In genomic region chr14:25123541-25124337, GRCm38 (mm10) we compare ENCODE assay signal across 10 mouse cellular contexts.
DNase-seq lines count a peak whose midpoint lies in the region; ATAC-seq and TF ChIP-seq lines count a peak whose summit lies in the region.
"Had no signal": no experiment of that assay in that cellular context is flagged by ENCODE, and none has a peak within 500 bp of the region (broad histone marks: within the 10 kb centered on the region; RNA-seq: fewer than 3 reads in every experiment).

No protein-coding gene starts in this region.

- no peak overlapping the region for H3K9ac ChIP-seq in liver, postnatal 0 days (replicated peaks)
- no peak overlapping the region for H3K9ac ChIP-seq in liver, embryonic 12.5 days
- H3K9ac ChIP-seq in forebrain, embryonic 16.5 days (replicated peaks; ENCODE audit: low read depth, low read length): peak overlapping the region; percentile 7; the same call in 1 of the 2 replicates
- H3K9ac ChIP-seq in limb, embryonic 13.5 days: no peak overlapping the region; the same call in 1 of the 2 replicates
- H3K9ac ChIP-seq: embryonic facial prominence, embryonic 13.5 days had no signal

- no peak overlapping the region for H3K27ac ChIP-seq in liver, postnatal 0 days (ENCODE audit: low read depth)
- no peak overlapping the region for H3K27ac ChIP-seq in liver, embryonic 12.5 days
- peak overlapping the region; percentile 46; the same call in 1 of the 2 replicates for H3K27ac ChIP-seq in forebrain, embryonic 16.5 days (ENCODE audit: low read length)
- H3K27ac ChIP-seq in limb, embryonic 13.5 days: peak overlapping the region; percentile 59
- H3K27ac ChIP-seq: embryonic facial prominence, embryonic 13.5 days had no signal

- ATAC-seq in liver, postnatal 0 days: no peak
- ATAC-seq in liver, embryonic 12.5 days: no peak
- ATAC-seq in forebrain, embryonic 16.5 days: peak; percentile 8; the same call in 1 of the 2 replicates
- ATAC-seq in limb, embryonic 13.5 days (ENCODE audit: low FRiP score, low read depth): no peak

- WGBS in liver, postnatal 0 days (ENCODE audit: insufficient replicate concordance): 69% methylated on average over 18 of the region's 18 CpGs
- 66% methylated on average over 18 of the region's 18 CpGs for WGBS in liver, embryonic 12.5 days (ENCODE audit: insufficient replicate concordance)
- WGBS in forebrain, embryonic 16.5 days: 10% methylated on average over 18 of the region's 18 CpGs
- WGBS in limb, embryonic 13.5 days: 21% methylated on average over 18 of the region's 18 CpGs

- no peak for DNase-seq in liver, postnatal 0 days
- peak; percentile 66 for DNase-seq in retina, postnatal 1 day
- no peak for DNase-seq in urinary bladder, postnatal 36 days (ENCODE audit: low spot score in 2 of 2)
- no peak for DNase-seq in urinary bladder, adult 18-20 months (ENCODE audit: low spot score in 2 of 2)
- no peak for DNase-seq in spleen, postnatal 36 days (ENCODE audit: low spot score in 2 of 2)

- no peak for TF ChIP-seq EP300 in liver, postnatal 0 days (IDR thresholded peaks at IDR 0.05; ENCODE audit: low read depth)

- H3K27me3 ChIP-seq in liver, postnatal 0 days (ENCODE audit: insufficient read depth, low read length): no peaks in the 10 kb centered on the region
- H3K27me3 ChIP-seq in liver, embryonic 12.5 days (replicated peaks): no peaks in the 10 kb centered on the region
- H3K27me3 ChIP-seq in forebrain, embryonic 16.5 days (replicated peaks; ENCODE audit: control insufficient read depth, insufficient read depth, low read length): no peaks in the 10 kb centered on the region; the same call in 1 of the 2 replicates
- no peaks in the 10 kb centered on the region for H3K27me3 ChIP-seq in limb, embryonic 13.5 days

- no peak overlapping the region for H3K4me2 ChIP-seq in liver, postnatal 0 days (ENCODE audit: low read depth, low read length)
- H3K4me2 ChIP-seq in liver, embryonic 12.5 days: no peak overlapping the region
- no peak overlapping the region for H3K4me2 ChIP-seq in forebrain, embryonic 16.5 days (ENCODE audit: low read length)
- peak overlapping the region; percentile 9 for H3K4me2 ChIP-seq in limb, embryonic 13.5 days (replicated peaks)
- H3K4me2 ChIP-seq: embryonic facial prominence, embryonic 13.5 days had no signal

- H3K4me1 ChIP-seq in liver, postnatal 0 days (ENCODE audit: insufficient read depth): no peaks in the 10 kb centered on the region
- H3K4me1 ChIP-seq in liver, embryonic 12.5 days: no peaks in the 10 kb centered on the region
- H3K4me1 ChIP-seq in forebrain, embryonic 16.5 days (replicated peaks; ENCODE audit: control insufficient read depth, insufficient read depth, low read length): peaks cover 36% of the 10 kb centered on the region
- peaks cover 70% of the 10 kb centered on the region for H3K4me1 ChIP-seq in limb, embryonic 13.5 days
- H3K4me1 ChIP-seq: megakaryocyte, embryonic 14.5 days had no signal

- 0 out of 2 replicates have a peak, but pooled peaks have one; percentile 34 for TF ChIP-seq CTCF in liver, postnatal 0 days (IDR thresholded peaks at IDR 0.05; ENCODE audit: low read depth)

- H3K9me3 ChIP-seq in liver, postnatal 0 days (ENCODE audit: low read length): no peaks in the 10 kb centered on the region
- no peaks in the 10 kb centered on the region for H3K9me3 ChIP-seq in liver, embryonic 12.5 days (replicated peaks)
- H3K9me3 ChIP-seq in forebrain, embryonic 16.5 days (ENCODE audit: control insufficient read depth, low read length): no peaks in the 10 kb centered on the region
- no peaks in the 10 kb centered on the region for H3K9me3 ChIP-seq in limb, embryonic 13.5 days
- H3K9me3 ChIP-seq: embryonic facial prominence, embryonic 13.5 days; megakaryocyte, embryonic 14.5 days had no signal

- H3K36me3 ChIP-seq in liver, postnatal 0 days (replicated peaks; ENCODE audit: insufficient read depth, low read length): no peaks in the 10 kb centered on the region
- no peaks in the 10 kb centered on the region for H3K36me3 ChIP-seq in liver, embryonic 12.5 days
- H3K36me3 ChIP-seq in forebrain, embryonic 16.5 days (ENCODE audit: control insufficient read depth, insufficient read depth): no peaks in the 10 kb centered on the region
- H3K36me3 ChIP-seq in limb, embryonic 13.5 days: no peaks in the 10 kb centered on the region
- H3K36me3 ChIP-seq: embryonic facial prominence, embryonic 13.5 days had no signal

- no peak overlapping the region for H3K4me3 ChIP-seq in liver, postnatal 0 days (ENCODE audit: low read depth, low read length)
- no peak overlapping the region for H3K4me3 ChIP-seq in liver, embryonic 12.5 days
- H3K4me3 ChIP-seq in forebrain, embryonic 16.5 days (replicated peaks; ENCODE audit: low read length): no peak overlapping the region
- no peak overlapping the region for H3K4me3 ChIP-seq in limb, embryonic 13.5 days
- H3K4me3 ChIP-seq: embryonic facial prominence, embryonic 13.5 days; megakaryocyte, embryonic 14.5 days had no signal

Comparison
In these comparisons a context has a peak if more than half of its experiments do, and no peak if none do; other contexts are left out.
1. H3K27ac ChIP-seq: peak in forebrain, embryonic 16.5 days (single experiment) and limb, embryonic 13.5 days (single experiment); none in liver, postnatal 0 days (single experiment) and liver, embryonic 12.5 days (single experiment).